ENCODE assay signal across 8 mouse cellular contexts in the genomic region with DNA sequence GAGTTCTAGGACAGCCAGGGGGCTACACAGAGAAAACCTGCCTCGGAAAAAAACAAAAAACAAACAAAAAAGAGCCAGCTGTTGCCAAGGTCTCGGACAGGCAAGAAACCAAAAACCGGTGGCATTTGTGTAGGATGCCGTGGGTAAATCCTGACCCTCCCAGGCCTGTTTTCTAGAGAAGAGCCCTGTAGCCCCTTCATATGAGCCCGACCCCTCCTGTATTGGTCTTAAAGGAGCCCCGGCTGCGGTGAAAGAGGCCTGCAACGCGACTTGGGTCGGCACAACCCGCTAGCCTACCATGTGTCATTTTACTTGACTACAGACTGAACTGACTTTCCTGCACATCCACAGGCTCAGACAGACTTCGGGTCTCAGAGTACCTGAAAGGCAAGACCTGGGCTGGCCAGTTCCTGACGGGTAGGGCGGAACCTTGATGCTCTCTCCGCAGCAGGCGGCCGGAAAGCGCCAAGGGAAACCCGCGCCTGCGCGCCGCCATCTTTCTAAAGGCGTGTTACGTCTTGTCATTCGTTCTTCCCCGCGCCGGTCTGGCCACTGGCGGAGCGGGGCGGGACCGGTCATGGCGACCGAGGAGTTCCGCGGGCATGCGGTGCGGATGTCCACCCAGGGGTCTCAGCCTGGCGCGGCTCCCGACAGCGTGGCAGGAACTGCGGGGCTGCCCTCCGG. TPM values are rescaled to one million over a fixed set of nuclear protein-coding genes. Genes with fewer than 3 reads are reported as not detected.
DNase-seq lines count a peak whose midpoint lies in the region; ATAC-seq lines count a peak whose summit lies in the region.

A gene (plus strand): TSS at position 485 of the 684 bp plus-strand sequence.

- peaks cover 19% of the 10 kb centered on the region; the same call in 1 of the 2 replicates for H3K4me1 ChIP-seq in intestine, embryonic 14.5 days (replicated peaks; ENCODE audit: control insufficient read depth, insufficient read depth, low read length)

- H3K4me2 ChIP-seq in intestine, embryonic 14.5 days (ENCODE audit: low read length): peak within 1 kb of the TSS; percentile 64

- DNase-seq in adrenal gland, adult 18-20 months (ENCODE audit: low spot score in 2 of 2): peak; percentile 86 to 90
- DNase-seq in embryo, embryonic 10.5 days (ENCODE audit: low spot score): peak; percentile 91
- peak; percentile 92 for DNase-seq in gastrocnemius, postnatal 14 days
- peak; percentile 92 for DNase-seq in intestine, embryonic 14.5 days (ENCODE audit: low spot score)
- DNase-seq in left cerebral cortex, postnatal 10 days (ENCODE audit: extremely low spot score in 1 of 2, low spot score in 2 of 2): peak; percentile 91 to 96
- peak; percentile 95 to 96 for DNase-seq in right cerebral cortex, postnatal 10 days (ENCODE audit: low spot score in 2 of 2)
- peak; percentile 93 for DNase-seq in urinary bladder, postnatal 14 days (ENCODE audit: low spot score)

- peak; percentile 87 for ATAC-seq in intestine, embryonic 14.5 days (replicated peaks; ENCODE audit: low FRiP score, low TSS enrichment, low read depth)
- peak; percentile 92 for ATAC-seq in megakaryocyte progenitor cell, adult 5-6 weeks (replicated peaks; ENCODE audit: poor library complexity)

- no peaks in the 10 kb centered on the region for H3K9me3 ChIP-seq in intestine, embryonic 14.5 days (ENCODE audit: control insufficient read depth, low read length)

- WGBS in intestine, embryonic 14.5 days: 2% methylated on average over 44 of the region's 45 CpGs

- no peaks in the 10 kb centered on the region for H3K27me3 ChIP-seq in intestine, embryonic 14.5 days (replicated peaks; ENCODE audit: control insufficient read depth, insufficient read depth, low read length)

- H3K4me3 ChIP-seq in intestine, embryonic 14.5 days (ENCODE audit: low read depth, low read length): peak within 1 kb of the TSS; percentile 83

- peaks cover 51% of the 10 kb centered on the region for H3K36me3 ChIP-seq in intestine, embryonic 14.5 days (ENCODE audit: control insufficient read depth, insufficient read depth, low read length)

- intact Hi-C loops in gastrocnemius, postnatal 14 days (cut with DNase I; ENCODE audit: low total_unique reads): loop anchor here (5.0 kb wide), 1 partner anchor 115 kb away; a partner anchor contains a TSS
- intact Hi-C loops in left cerebral cortex, postnatal 10 days (cut with DNase I): no loop called here

- peak within 1 kb of the TSS; percentile 72 for H3K9ac ChIP-seq in intestine, embryonic 14.5 days (ENCODE audit: low read length)

- peak within 1 kb of the TSS; percentile 66 for H3K27ac ChIP-seq in intestine, embryonic 14.5 days (ENCODE audit: low read depth)

RNA-seq across cellular contexts. Expression of the gene that starts here (rescaled TPM):
- 10 to 100 TPM; 21.4 to 26.4 TPM for total RNA-seq in adrenal gland, adult 18-20 months (2021)
- 1 to 10 TPM; 4.5 to 6.1 TPM for total RNA-seq in gastrocnemius, postnatal 14 days (2021)
- polyA plus RNA-seq in intestine, embryonic 14.5 days (2014; fragmentation: Nextera tagmentation; extraction: Ambion mirVana): 18.9 and 21.9 TPM in 2 replicates
- total RNA-seq in left cerebral cortex, postnatal 10 days (2021): 10 to 100 TPM; 21.5 to 24.7 TPM
- 4.5 and 6.9 TPM in 2 replicates for total RNA-seq in megakaryocyte progenitor cell, adult 5-6 weeks (2015)
- 9.2 and 12.8 TPM in 2 replicates for total RNA-seq in megakaryocyte progenitor cell, adult 5-6 weeks (2017)

Comparison
In these comparisons a context has a peak if more than half of its experiments do, and no peak if none do; other contexts are left out.
1. Peak in every context shown above with its lines: DNase-seq, ATAC-seq, H3K4me3 ChIP-seq and H3K27ac ChIP-seq.